Mouse (Mus musculus): Measurements from ENCODE around the gene Ssrp1. TPM values are rescaled to one million over a fixed set of nuclear protein-coding genes. Genes with fewer than 3 reads are reported as not detected.

Ssrp1 gene
- polyA plus RNA-seq, 1 experiment from 2014 or later: 156 TPM

DNA sequence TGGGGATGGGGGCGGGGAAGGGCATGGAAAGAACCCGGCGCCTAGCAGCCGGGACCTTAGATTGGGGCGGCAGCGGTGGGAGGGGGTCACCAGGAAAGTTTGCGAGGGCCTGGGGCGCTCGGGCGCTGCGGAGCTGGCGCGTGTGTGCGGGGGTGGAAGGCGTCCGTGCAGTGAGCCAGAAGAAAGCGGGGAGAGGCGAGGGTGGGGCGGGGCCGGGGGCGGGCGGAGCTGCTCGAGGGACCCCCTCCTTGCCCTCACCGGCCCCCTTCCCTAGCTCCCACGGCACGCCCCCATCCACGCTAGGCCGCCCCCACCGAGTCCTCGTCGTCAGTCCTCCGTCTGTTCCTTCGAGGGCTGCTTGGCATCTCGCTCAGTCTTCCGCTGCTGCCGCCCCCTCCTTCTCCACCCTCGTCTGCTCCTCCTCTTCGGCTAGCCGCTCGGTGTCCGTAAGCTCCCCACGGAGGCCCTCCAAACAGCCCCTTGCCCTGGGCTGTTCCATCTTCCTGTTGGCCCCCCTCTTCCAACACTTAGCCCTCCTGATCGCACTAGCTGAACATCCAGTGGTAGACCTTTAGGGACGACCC is 11.2 kb downstream of the Ssrp1 start:
- under 1% methylated on average over 28 of the region's 44 CpGs for WGBS
- ATAC-seq: peak; percentile 73
- Histone ChIP-seq H3K4me1 (ENCODE audit: control insufficient read depth, insufficient read depth, low read depth, low read length) (peaks cover 34% of the 10 kb centered on the region), H3K36me3 (ENCODE audit: control insufficient read depth, insufficient read depth, low read length) (peaks cover 39% of the 10 kb centered on the region), H3K4me3 (ENCODE audit: low read length) (peak overlapping the region; percentile 87), H3K4me2 (ENCODE audit: low read length) (peak overlapping the region; percentile 66), H3K27me3 (replicated peaks; ENCODE audit: control insufficient read depth, insufficient read depth, low read length) (no peaks in the 10 kb centered on the region), H3K9ac (ENCODE audit: low read depth, low read length) (peak overlapping the region; percentile 89), H3K27ac (ENCODE audit: low read depth, low read length) (peak overlapping the region; percentile 93), H3K9me3 (ENCODE audit: control insufficient read depth, low read length) (no peaks in the 10 kb centered on the region)

GRCm38 (mm10) chr2:85049277-85049676 is 12.2 kb downstream of the Ssrp1 start:
- peak overlapping the region; percentile 66 for H3K4me2 ChIP-seq (ENCODE audit: low read length)
- no peaks in the 10 kb centered on the region for H3K27me3 ChIP-seq (replicated peaks; ENCODE audit: control insufficient read depth, insufficient read depth, low read length)
- H3K9ac ChIP-seq (ENCODE audit: low read depth, low read length): no peak overlapping the region
- ATAC-seq: no peak
- H3K9me3 ChIP-seq (ENCODE audit: control insufficient read depth, low read length): no peaks in the 10 kb centered on the region
- H3K27ac ChIP-seq (ENCODE audit: low read depth, low read length): peak overlapping the region; percentile 10; the same call in 1 of the 2 replicates
- H3K4me3 ChIP-seq (ENCODE audit: low read length): peak overlapping the region; percentile 87; the same call in 1 of the 2 replicates
- H3K4me1 ChIP-seq (ENCODE audit: control insufficient read depth, insufficient read depth, low read depth, low read length): peaks cover 34% of the 10 kb centered on the region
- 58% methylated on average over 4 of the region's 4 CpGs for WGBS
- peaks cover 38% of the 10 kb centered on the region for H3K36me3 ChIP-seq (ENCODE audit: control insufficient read depth, insufficient read depth, low read length)

DNA sequence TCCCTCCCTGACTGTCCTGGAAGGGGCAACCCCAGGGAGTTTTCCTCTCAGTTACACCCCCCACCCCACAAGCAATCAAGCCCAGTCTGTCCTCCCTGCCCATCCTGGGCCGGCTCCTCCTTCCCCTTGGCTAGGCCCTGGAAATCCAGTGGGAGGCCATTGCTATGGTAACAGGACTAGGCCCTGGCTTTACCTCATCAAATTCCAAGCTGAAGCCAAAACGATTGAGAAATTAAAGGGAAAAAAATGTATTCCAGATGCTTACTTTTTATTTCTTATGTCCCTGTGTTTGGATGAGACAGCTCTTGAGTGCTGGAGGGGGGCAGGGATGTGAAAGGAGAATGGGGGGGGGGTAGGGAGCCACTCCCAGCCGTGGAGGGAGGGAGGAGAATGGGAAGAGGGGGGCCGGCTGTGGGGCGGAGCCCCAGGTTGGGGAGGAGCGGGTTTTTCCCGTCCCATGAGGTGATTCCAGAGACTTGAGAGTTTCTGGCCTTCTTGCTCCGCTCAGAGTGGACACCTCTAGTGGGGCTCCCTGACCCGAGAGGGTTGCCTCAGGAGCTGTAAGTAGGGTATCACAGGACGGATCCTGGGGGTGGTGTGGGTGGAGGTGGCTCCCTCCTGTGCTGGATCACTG is 13.1 kb downstream of the Ssrp1 start:
- H3K4me2 ChIP-seq (ENCODE audit: low read length): peak overlapping the region; percentile 66
- H3K9ac ChIP-seq (ENCODE audit: low read depth, low read length): peak overlapping the region; percentile 51
- no peaks in the 10 kb centered on the region for H3K27me3 ChIP-seq (replicated peaks; ENCODE audit: control insufficient read depth, insufficient read depth, low read length)
- peaks cover 41% of the 10 kb centered on the region for H3K36me3 ChIP-seq (ENCODE audit: control insufficient read depth, insufficient read depth, low read length)
- peak overlapping the region; percentile 56 for H3K27ac ChIP-seq (ENCODE audit: low read depth, low read length)
- no peaks in the 10 kb centered on the region for H3K9me3 ChIP-seq (ENCODE audit: control insufficient read depth, low read length)
- H3K4me1 ChIP-seq (ENCODE audit: control insufficient read depth, insufficient read depth, low read depth, low read length): peaks cover 34% of the 10 kb centered on the region
- WGBS: 8% methylated on average over 9 of the region's 10 CpGs
- peak overlapping the region; percentile 31 for H3K4me3 ChIP-seq (ENCODE audit: low read length)
- ATAC-seq: peak; percentile 17

DNA sequence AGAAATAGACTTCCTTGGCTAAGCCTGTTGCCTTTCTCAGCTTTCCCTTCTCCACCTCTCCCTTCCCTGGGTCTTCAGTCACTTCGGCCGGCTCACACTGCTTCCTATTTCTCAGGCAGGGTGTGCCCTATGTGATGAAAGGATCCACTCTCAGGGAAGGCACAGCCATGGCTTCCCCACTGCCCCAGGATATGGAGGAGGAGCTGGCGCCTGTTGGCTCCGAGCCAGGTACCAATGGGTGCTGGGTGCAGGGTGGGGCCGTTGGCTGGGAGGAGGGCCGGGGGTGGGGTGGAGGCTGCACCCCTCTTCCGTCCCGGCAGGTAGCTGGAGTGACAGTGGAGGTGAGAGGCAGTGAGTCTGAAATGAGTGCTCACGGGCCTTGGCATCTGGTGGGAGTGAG is 13.7 kb downstream of the Ssrp1 start:
- Histone ChIP-seq H3K27me3 (replicated peaks; ENCODE audit: control insufficient read depth, insufficient read depth, low read length) (no peaks in the 10 kb centered on the region), H3K9ac (ENCODE audit: low read depth, low read length) (peak overlapping the region; percentile 51), H3K4me3 (ENCODE audit: low read length) (peak overlapping the region; percentile 31), H3K36me3 (ENCODE audit: control insufficient read depth, insufficient read depth, low read length) (peaks cover 39% of the 10 kb centered on the region), H3K9me3 (ENCODE audit: control insufficient read depth, low read length) (no peaks in the 10 kb centered on the region), H3K4me1 (ENCODE audit: control insufficient read depth, insufficient read depth, low read depth, low read length) (peaks cover 34% of the 10 kb centered on the region), H3K27ac (ENCODE audit: low read depth, low read length) (peak overlapping the region; percentile 56), H3K4me2 (ENCODE audit: low read length) (peak overlapping the region; percentile 66)
- no peak for ATAC-seq
- WGBS: 49% methylated on average over 9 of the region's 9 CpGs

DNA sequence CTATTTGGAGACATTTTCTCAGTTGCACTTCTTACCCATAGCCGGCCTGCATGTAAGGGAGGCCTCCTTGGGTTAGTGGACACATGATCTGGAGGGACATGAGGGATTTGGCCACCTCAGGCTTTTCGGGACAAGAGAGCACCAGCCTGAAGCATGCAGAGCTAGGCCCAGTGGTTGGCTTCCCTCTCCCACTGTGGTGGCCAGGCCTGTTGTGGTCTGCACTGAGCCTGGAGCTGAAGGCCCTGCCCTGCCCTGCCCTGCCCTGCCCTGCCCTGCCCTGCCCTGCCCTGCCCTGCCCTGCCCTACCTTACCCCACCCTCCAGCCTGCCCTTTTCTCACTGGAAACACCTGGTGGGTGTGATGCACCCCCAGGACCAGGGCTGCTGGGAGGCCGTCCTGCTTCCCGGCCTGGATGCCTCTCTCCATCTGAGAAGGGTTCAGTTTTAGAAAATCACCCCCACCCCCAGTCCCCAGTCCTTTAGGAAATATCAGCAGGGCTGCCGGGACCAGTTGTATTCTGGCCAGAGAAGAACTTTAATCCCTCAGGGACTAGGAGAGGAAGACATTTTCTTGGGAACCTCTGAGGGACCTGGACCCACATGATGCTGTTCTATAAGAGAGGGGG is 16.3 kb downstream of the Ssrp1 start:
- H3K4me3 ChIP-seq (ENCODE audit: low read length): no peak overlapping the region
- H3K9me3 ChIP-seq (ENCODE audit: control insufficient read depth, low read length): no peaks in the 10 kb centered on the region
- no peak overlapping the region for H3K27ac ChIP-seq (ENCODE audit: low read depth, low read length)
- 94% methylated on average over 5 of the region's 5 CpGs for WGBS
- no peak overlapping the region for H3K4me2 ChIP-seq (ENCODE audit: low read length)
- peaks cover 41% of the 10 kb centered on the region for H3K36me3 ChIP-seq (ENCODE audit: control insufficient read depth, insufficient read depth, low read length)
- no peak for ATAC-seq
- H3K27me3 ChIP-seq (replicated peaks; ENCODE audit: control insufficient read depth, insufficient read depth, low read length): no peaks in the 10 kb centered on the region
- no peak overlapping the region for H3K9ac ChIP-seq (ENCODE audit: low read depth, low read length)
- H3K4me1 ChIP-seq (ENCODE audit: control insufficient read depth, insufficient read depth, low read depth, low read length): peaks cover 26% of the 10 kb centered on the region

GRCm38 (mm10) chr2:85056711-85057110 is 19.7 kb downstream of the Ssrp1 start:
- Histone ChIP-seq H3K4me2 (ENCODE audit: low read length) (no peak overlapping the region), H3K4me1 (ENCODE audit: control insufficient read depth, insufficient read depth, low read depth, low read length) (peaks cover 3% of the 10 kb centered on the region), H3K27me3 (replicated peaks; ENCODE audit: control insufficient read depth, insufficient read depth, low read length) (no peaks in the 10 kb centered on the region), H3K4me3 (ENCODE audit: low read length) (no peak overlapping the region), H3K36me3 (ENCODE audit: control insufficient read depth, insufficient read depth, low read length) (peaks cover 56% of the 10 kb centered on the region), H3K9ac (ENCODE audit: low read depth, low read length) (no peak overlapping the region), H3K9me3 (ENCODE audit: control insufficient read depth, low read length) (no peaks in the 10 kb centered on the region), H3K27ac (ENCODE audit: low read depth, low read length) (no peak overlapping the region)
- WGBS: 81% methylated on average over 5 of the region's 5 CpGs
- ATAC-seq: no peak

DNA sequence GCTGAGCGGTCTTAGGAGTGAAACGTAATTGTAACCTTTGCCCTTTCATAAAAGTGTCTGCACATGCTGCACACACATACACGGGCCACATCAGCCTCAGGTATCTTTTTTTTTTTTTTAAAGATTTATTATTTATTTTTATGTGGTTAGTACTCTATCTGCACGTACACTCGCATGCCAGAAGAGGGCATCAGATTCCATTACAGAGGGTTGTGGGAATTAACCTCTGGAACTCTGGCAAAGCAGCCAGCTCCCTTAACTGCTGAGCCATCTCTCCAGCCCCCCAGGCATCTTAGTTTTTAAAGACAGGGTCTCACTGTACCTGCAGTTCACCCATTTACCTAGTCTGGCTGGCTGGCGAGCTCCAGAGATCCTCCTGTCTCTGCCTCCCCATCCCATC is 22.6 kb downstream of the Ssrp1 start:
- peaks cover 57% of the 10 kb centered on the region for H3K36me3 ChIP-seq (ENCODE audit: control insufficient read depth, insufficient read depth, low read length)
- no peak overlapping the region for H3K27ac ChIP-seq (ENCODE audit: low read depth, low read length)
- H3K4me2 ChIP-seq (ENCODE audit: low read length): no peak overlapping the region
- WGBS: 97% methylated on average over 6 of the region's 6 CpGs
- no peak overlapping the region for H3K9ac ChIP-seq (ENCODE audit: low read depth, low read length)
- H3K4me3 ChIP-seq (ENCODE audit: low read length): no peak overlapping the region
- H3K27me3 ChIP-seq (replicated peaks; ENCODE audit: control insufficient read depth, insufficient read depth, low read length): no peaks in the 10 kb centered on the region
- no peak for ATAC-seq
- H3K4me1 ChIP-seq (ENCODE audit: control insufficient read depth, insufficient read depth, low read depth, low read length): peaks cover 3% of the 10 kb centered on the region
- no peaks in the 10 kb centered on the region for H3K9me3 ChIP-seq (ENCODE audit: control insufficient read depth, low read length)

- H3K27me3 ChIP-seq (replicated peaks; ENCODE audit: control insufficient read depth, insufficient read depth, low read length): no peaks in the 10 kb centered on the region
- WGBS: 27% methylated on average over 10 of the region's 11 CpGs
- no peaks in the 10 kb centered on the region for H3K9me3 ChIP-seq (ENCODE audit: control insufficient read depth, low read length)
- H3K9ac ChIP-seq (ENCODE audit: low read depth, low read length): no peak overlapping the region
- peak overlapping the region; percentile 13 for H3K4me2 ChIP-seq (ENCODE audit: low read length)
- ATAC-seq: peak; percentile 31; the same call in 1 of the 2 replicates
- H3K4me1 ChIP-seq (ENCODE audit: control insufficient read depth, insufficient read depth, low read depth, low read length): peaks cover 3% of the 10 kb centered on the region
- H3K4me3 ChIP-seq (ENCODE audit: low read length): no peak overlapping the region; the same call in 1 of the 2 replicates
- no peak overlapping the region for H3K27ac ChIP-seq (ENCODE audit: low read depth, low read length)
- peaks cover 51% of the 10 kb centered on the region for H3K36me3 ChIP-seq (ENCODE audit: control insufficient read depth, insufficient read depth, low read length)
Measured at GRCm38 (mm10) chr2:85060591-85061060, 23.6 kb downstream of the Ssrp1 start.

- Histone ChIP-seq H3K27me3 (replicated peaks; ENCODE audit: control insufficient read depth, insufficient read depth, low read length) (no peaks in the 10 kb centered on the region), H3K9me3 (ENCODE audit: control insufficient read depth, low read length) (no peaks in the 10 kb centered on the region), H3K27ac (ENCODE audit: low read depth, low read length) (no peak overlapping the region), H3K9ac (ENCODE audit: low read depth, low read length) (no peak overlapping the region), H3K4me3 (ENCODE audit: low read length) (no peak overlapping the region; the same call in 1 of the 2 replicates), H3K4me2 (ENCODE audit: low read length) (peak overlapping the region; percentile 13), H3K36me3 (ENCODE audit: control insufficient read depth, insufficient read depth, low read length) (peaks cover 47% of the 10 kb centered on the region), H3K4me1 (ENCODE audit: control insufficient read depth, insufficient read depth, low read depth, low read length) (peaks cover 3% of the 10 kb centered on the region)
- 0 out of 2 replicates have a peak, but pooled peaks have one; percentile 28 for ATAC-seq
- WGBS: 36% methylated on average over 10 of the region's 10 CpGs
Measured at GRCm38 (mm10) chr2:85061107-85061541, 24.1 kb downstream of the Ssrp1 start.
